Mouse (Mus musculus): ENCODE results near the gene Zfp644.

The Zfp644 gene

GRCm38 (mm10) chr5:106660867-106661266 lies 36.2 kb downstream of the Zfp644 start:
- no peak for DNase-seq (ENCODE audit: low spot score in 2 of 2)

- DNase-seq (ENCODE audit: low spot score in 2 of 2): no peak
Observed at GRCm38 (mm10) chr5:106652790-106653328, 44.2 kb downstream of the Zfp644 start.

- DNase-seq (ENCODE audit: low spot score in 2 of 2): no peak
Observed at GRCm38 (mm10) chr5:106652220-106652753, 44.8 kb downstream of the Zfp644 start.

- no peak for DNase-seq (ENCODE audit: low spot score in 2 of 2)
Observed at GRCm38 (mm10) chr5:106649995-106650394, 47.1 kb downstream of the Zfp644 start.

GRCm38 (mm10) chr5:106649441-106649840 lies 47.6 kb downstream of the Zfp644 start:
- no peak for DNase-seq (ENCODE audit: low spot score in 2 of 2)

GRCm38 (mm10) chr5:106643434-106643833 lies 53.7 kb downstream of the Zfp644 start:
- no peak for DNase-seq (ENCODE audit: low spot score in 2 of 2)

GRCm38 (mm10) chr5:106641876-106642275 lies 55.2 kb downstream of the Zfp644 start:
- DNase-seq (ENCODE audit: low spot score in 2 of 2): no peak

GRCm38 (mm10) chr5:106640235-106640809 lies 56.8 kb downstream of the Zfp644 start:
- DNase-seq (ENCODE audit: low spot score in 2 of 2): no peak

GRCm38 (mm10) chr5:106639627-106640026 lies 57.5 kb downstream of the Zfp644 start:
- DNase-seq (ENCODE audit: low spot score in 2 of 2): no peak

GRCm38 (mm10) chr5:106636423-106636946 lies 60.6 kb downstream of the Zfp644 start:
- no peak for DNase-seq (ENCODE audit: low spot score in 2 of 2)

- no peak for DNase-seq (ENCODE audit: low spot score in 2 of 2)
Observed at GRCm38 (mm10) chr5:106628369-106629149, 68.5 kb downstream of the Zfp644 start.

- DNase-seq (ENCODE audit: low spot score in 2 of 2): no peak
Observed at GRCm38 (mm10) chr5:106623337-106623736, 73.8 kb downstream of the Zfp644 start.

GRCm38 (mm10) chr5:106622193-106622592 lies 74.9 kb downstream of the Zfp644 start:
- DNase-seq (ENCODE audit: low spot score in 2 of 2): no peak

- DNase-seq (ENCODE audit: low spot score in 2 of 2): no peak
Observed at GRCm38 (mm10) chr5:106620446-106620845, 76.6 kb downstream of the Zfp644 start.

GRCm38 (mm10) chr5:106615006-106615405 lies 82.1 kb downstream of the Zfp644 start:
- no peak for DNase-seq (ENCODE audit: low spot score in 2 of 2)

- DNase-seq (ENCODE audit: low spot score in 2 of 2): no peak
Observed at GRCm38 (mm10) chr5:106614570-106614969, 82.5 kb downstream of the Zfp644 start.

- DNase-seq (ENCODE audit: low spot score in 2 of 2): no peak
Observed at GRCm38 (mm10) chr5:106612151-106612550, 84.9 kb downstream of the Zfp644 start.

GRCm38 (mm10) chr5:106608798-106609197 lies 88.3 kb downstream of the Zfp644 start, which contains the start of gene Gm17304:
Gm17304 (plus strand) TSS chr5:106609098.
- no peak for DNase-seq (ENCODE audit: low spot score in 2 of 2)

GRCm38 (mm10) chr5:106607081-106607480 lies 90.0 kb downstream of the Zfp644 start:
- DNase-seq (ENCODE audit: low spot score in 2 of 2): no peak

GRCm38 (mm10) chr5:106605096-106605495 lies 92.0 kb downstream of the Zfp644 start:
- DNase-seq (ENCODE audit: low spot score in 2 of 2): no peak

GRCm38 (mm10) chr5:106604381-106604780 lies 92.7 kb downstream of the Zfp644 start:
- no peak for DNase-seq (ENCODE audit: low spot score in 2 of 2)

GRCm38 (mm10) chr5:106599482-106599881 lies 97.6 kb downstream of the Zfp644 start:
- DNase-seq (ENCODE audit: low spot score in 2 of 2): no peak
